Mouse (Mus musculus): ENCODE results near the gene Nek4. TPM values are rescaled to one million over a fixed set of nuclear protein-coding genes. Genes with fewer than 3 reads are reported as not detected.

Nek4 gene
- total RNA-seq, 2 experiments from 2014 or later, result 17.0 to 19.8 TPM

GRCm38 (mm10) chr14:30958517-30958916 lies 7.3 kb downstream of the Nek4 start:
- intact Hi-C loops (cut with DNase I), result no loop called here
- DNase-seq (ENCODE audit: low spot score in 2 of 2), result no peak

- intact Hi-C loops (cut with DNase I), result no loop called here
- no peak for DNase-seq (ENCODE audit: low spot score in 2 of 2)
Observed at GRCm38 (mm10) chr14:30959031-30959430, 7.9 kb downstream of the Nek4 start.

- DNase-seq (ENCODE audit: low spot score in 2 of 2), result no peak
- intact Hi-C loops (cut with DNase I), result no loop called here
Observed at GRCm38 (mm10) chr14:30960366-30960765, 9.2 kb downstream of the Nek4 start.

DNA sequence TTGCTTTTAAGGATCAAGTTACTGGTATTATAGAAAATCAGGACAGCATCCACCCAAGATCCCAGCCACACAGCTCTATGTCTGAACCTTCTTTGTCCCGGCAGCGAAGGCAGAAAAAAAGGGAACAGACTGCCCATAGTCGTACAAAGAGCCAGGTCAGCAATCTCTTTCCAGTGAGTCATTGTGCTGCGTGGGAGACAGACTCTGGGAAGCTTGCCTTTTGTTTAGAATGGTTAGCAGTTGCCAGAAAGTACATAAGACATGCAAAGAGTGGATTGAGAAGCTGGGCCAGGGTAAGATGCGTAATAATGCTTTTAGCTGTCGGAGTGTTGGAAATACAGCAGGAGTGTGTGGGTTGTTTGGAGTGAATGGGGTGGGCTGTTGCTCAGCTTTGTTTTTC lies 23.0 kb downstream of the Nek4 start:
- intact Hi-C loops (cut with DNase I), result no loop called here
- peak; percentile 65 to 67 for DNase-seq (ENCODE audit: low spot score in 2 of 2)

DNA sequence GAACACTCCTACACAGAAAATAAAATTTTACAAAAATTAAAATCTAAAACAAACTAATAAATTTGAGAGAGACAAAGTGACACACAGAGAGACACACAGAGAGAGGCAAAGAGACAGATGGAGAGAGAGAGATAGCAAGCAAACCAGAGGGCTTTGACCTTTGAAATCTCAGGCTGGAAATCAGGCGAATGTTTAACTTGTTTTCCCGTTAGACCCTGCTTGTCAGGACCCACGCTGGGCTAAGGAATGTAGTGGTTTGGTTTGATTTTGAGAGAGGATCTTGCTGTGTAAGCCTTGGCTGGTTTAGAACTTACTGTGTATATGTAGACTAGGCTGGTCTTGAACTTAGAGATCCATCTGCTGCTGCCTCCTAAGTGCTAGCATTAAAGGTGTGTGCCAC lies 25.0 kb downstream of the Nek4 start:
- DNase-seq (ENCODE audit: low spot score in 2 of 2), result no peak
- intact Hi-C loops (cut with DNase I), result no loop called here

GRCm38 (mm10) chr14:30996417-30996816 lies 45.2 kb downstream of the Nek4 start:
- DNase-seq (ENCODE audit: low spot score in 2 of 2), result no peak
- intact Hi-C loops (cut with DNase I), result no loop called here

GRCm38 (mm10) chr14:31000356-31000755 lies 49.2 kb downstream of the Nek4 start:
- DNase-seq (ENCODE audit: low spot score in 2 of 2), result no peak
- intact Hi-C loops (cut with DNase I), result loop anchor here (2.0 kb wide), 2 partner anchors 18 to 50 kb away; partner anchors contain the start of genes Gnl3, Nek4 and Pbrm1

DNA sequence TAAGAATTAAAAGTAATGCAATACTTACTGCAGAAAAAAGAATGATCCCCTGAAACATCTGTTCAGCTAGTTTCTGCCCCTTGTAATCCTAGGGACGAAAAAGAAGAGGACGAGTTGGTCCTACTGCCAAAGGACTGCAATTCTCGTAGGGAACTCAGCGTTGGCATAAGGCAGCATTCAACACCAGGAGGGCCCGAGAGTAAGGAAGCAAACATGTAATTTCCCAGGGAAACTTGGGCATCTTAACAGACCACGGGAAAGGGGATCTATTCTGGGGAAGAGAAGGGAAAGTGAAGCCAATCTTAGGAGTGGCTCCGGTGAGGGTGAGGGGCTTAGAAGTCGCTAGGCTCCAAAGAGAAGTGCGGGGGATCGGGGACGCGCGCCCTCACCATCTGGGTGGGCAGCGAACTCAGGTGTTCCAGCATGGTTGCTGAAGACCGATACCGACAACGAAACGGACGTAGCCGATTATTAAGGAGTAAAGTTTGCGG lies 49.7 kb downstream of the Nek4 start:
- no peak for DNase-seq (ENCODE audit: low spot score in 2 of 2)
- intact Hi-C loops (cut with DNase I), result loop anchor here (2.0 kb wide), 2 partner anchors 18 to 50 kb away; partner anchors contain the start of genes Gnl3, Nek4 and Pbrm1

- intact Hi-C loops (cut with DNase I), result loop anchor here (2.0 kb wide), 2 partner anchors 17 to 51 kb away; partner anchors contain the start of genes Gnl3, Nek4 and Pbrm1
- peak; percentile 93 to 94 for DNase-seq (ENCODE audit: low spot score in 2 of 2)
Observed at GRCm38 (mm10) chr14:31001307-31002205, 50.4 kb downstream of the Nek4 start, which contains the start of the genes Glt8d1 and Spcs1. Gene Glt8d1 (plus strand): TSS chr14:31001400. Gene Spcs1 (minus strand): TSS chr14:31001672.

DNA sequence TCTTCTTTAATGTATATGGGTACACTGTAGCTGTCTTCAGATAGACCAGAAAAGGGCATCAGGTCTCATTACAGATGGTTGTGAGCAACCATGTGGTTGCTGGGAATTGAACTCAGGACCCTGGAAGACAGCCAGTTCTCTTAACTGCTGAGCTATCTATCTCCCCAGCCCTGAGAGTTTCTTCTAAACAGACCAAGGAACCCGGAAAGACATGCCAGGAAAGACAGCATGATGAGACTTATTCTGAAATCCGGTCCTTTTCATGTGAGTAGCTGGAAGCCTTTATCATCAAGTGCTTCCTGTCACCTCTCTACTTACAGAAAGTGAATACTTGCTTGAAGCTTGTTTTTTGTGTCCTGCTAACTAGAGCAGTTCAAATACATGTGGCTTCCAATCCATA lies 53.4 kb downstream of the Nek4 start:
- intact Hi-C loops (cut with DNase I), result no loop called here
- no peak for DNase-seq (ENCODE audit: low spot score in 2 of 2)

- intact Hi-C loops (cut with DNase I), result no loop called here
Observed at GRCm38 (mm10) chr14:31006779-31007178, 55.6 kb downstream of the Nek4 start.

GRCm38 (mm10) chr14:31011588-31011987 lies 60.4 kb downstream of the Nek4 start:
- intact Hi-C loops (cut with DNase I), result loop anchor here (10.0 kb wide), 1 partner anchor 183 kb away; no protein-coding TSS in a partner anchor
- no peak for DNase-seq (ENCODE audit: low spot score in 2 of 2)

More at GRCm38 (mm10) chr14:31006779-31007178, 55.6 kb downstream of the Nek4 start:
- no peak for DNase-seq (ENCODE audit: low spot score in 2 of 2)

DNA sequence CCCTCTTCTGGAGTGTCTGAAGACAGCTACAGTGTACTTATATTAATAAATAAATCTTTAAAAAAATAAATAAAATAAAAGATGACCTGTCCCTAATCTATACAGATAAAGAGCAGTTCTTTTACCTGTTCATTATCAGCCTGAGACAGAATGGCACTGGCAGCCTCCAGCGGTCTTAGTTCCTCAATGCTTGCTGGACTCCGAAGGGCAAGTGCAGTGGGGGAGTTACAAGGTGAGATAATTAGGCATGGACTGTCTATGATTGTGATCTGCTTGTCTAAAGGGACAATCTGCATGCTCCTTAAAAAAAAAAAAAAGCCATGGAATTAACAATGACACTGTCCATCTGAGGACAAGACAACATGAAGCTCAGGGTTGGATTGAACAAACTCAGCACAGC lies 62.8 kb downstream of the Nek4 start:
- no peak for DNase-seq (ENCODE audit: low spot score in 2 of 2)
- intact Hi-C loops (cut with DNase I), result loop anchor here (10.0 kb wide), 1 partner anchor 181 kb away; no protein-coding TSS in a partner anchor

GRCm38 (mm10) chr14:31016063-31016462 lies 64.9 kb downstream of the Nek4 start:
- no peak for DNase-seq (ENCODE audit: low spot score in 2 of 2)
- intact Hi-C loops (cut with DNase I), result loop anchor here (10.0 kb wide), 1 partner anchor 179 kb away; no protein-coding TSS in a partner anchor

GRCm38 (mm10) chr14:31017854-31018253 lies 66.7 kb downstream of the Nek4 start:
- intact Hi-C loops (cut with DNase I), result loop anchor here (2.0 to 10.0 kb wide), 2 partner anchors 17 to 177 kb away; partner anchors contain the start of genes Glt8d1 and Spcs1
- no peak for DNase-seq (ENCODE audit: low spot score in 2 of 2)

DNA sequence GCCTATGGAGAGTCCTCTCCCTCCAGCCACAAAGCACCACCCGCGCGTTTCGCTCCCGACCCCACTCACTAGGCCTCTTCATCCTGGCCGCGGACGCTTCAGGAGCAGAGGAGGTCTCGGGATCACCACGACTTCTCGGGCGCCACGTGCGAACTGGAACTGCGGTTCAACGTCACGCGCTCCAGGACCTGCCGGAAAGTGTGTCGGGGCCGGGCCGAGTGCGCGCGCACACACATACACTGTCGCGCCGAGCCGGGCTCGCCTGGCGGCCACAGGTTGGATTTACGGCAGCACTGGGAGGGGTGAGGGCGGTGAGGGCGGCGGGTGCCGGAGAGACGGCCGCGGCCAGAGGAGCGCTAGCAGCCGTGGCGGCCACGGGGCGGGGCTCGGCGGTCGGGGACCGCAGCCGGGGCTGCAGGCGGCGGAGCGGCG lies 67.7 kb downstream of the Nek4 start, which contains the start of the genes Pbrm1 and Gnl3:
Gene Pbrm1, plus strand, starts transcription at position 279 of the 432 bp plus-strand sequence.
Gene Gnl3, minus strand, starts transcription at position 293 of the 432 bp plus-strand sequence.
- intact Hi-C loops (cut with DNase I), result loop anchor here (2.0 to 10.0 kb wide), 2 partner anchors 18 to 176 kb away; partner anchors contain the start of genes Glt8d1 and Spcs1
- DNase-seq (ENCODE audit: low spot score in 2 of 2), result peak; percentile 97 to 99

GRCm38 (mm10) chr14:31019331-31020205 lies 68.4 kb downstream of the Nek4 start:
- no peak for DNase-seq (ENCODE audit: low spot score in 2 of 2)
- intact Hi-C loops (cut with DNase I), result loop anchor here (2.0 to 10.0 kb wide), 2 partner anchors 19 to 175 kb away; partner anchors contain the start of genes Glt8d1 and Spcs1

- intact Hi-C loops (cut with DNase I), result no loop called here
- no peak for DNase-seq (ENCODE audit: low spot score in 2 of 2)
Observed at GRCm38 (mm10) chr14:31022579-31022978, 71.4 kb downstream of the Nek4 start.

DNA sequence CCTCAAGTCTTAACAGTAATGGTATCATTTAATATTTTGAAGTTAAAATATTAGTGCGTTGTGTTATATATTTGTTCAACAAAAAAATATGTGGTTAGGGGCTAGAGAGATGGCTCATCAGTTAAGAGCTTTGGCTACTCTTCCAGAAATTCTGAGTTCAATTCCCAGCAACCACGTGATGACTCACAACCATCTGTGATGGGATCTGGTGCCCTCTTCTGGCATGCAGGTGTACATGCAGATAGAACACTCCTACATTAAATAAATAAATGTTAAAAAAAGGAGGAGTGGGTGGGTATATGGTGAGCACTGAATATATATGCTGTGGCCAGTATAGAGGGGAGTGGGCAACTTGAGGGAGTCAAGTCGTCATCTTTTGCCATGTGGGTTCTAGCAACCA lies 74.6 kb downstream of the Nek4 start:
- intact Hi-C loops (cut with DNase I), result no loop called here
- DNase-seq (ENCODE audit: low spot score in 2 of 2), result no peak
